Mouse (Mus musculus): ENCODE results near the gene Psmd6. TPM values are rescaled to one million over a fixed set of nuclear protein-coding genes. Genes with fewer than 3 reads are reported as not detected.

The Psmd6 gene
- 93.7 and 107 TPM in 2 replicates for polyA plus RNA-seq (2012; ENCODE audit: insufficient read depth, insufficient read length, missing spikeins)

DNA sequence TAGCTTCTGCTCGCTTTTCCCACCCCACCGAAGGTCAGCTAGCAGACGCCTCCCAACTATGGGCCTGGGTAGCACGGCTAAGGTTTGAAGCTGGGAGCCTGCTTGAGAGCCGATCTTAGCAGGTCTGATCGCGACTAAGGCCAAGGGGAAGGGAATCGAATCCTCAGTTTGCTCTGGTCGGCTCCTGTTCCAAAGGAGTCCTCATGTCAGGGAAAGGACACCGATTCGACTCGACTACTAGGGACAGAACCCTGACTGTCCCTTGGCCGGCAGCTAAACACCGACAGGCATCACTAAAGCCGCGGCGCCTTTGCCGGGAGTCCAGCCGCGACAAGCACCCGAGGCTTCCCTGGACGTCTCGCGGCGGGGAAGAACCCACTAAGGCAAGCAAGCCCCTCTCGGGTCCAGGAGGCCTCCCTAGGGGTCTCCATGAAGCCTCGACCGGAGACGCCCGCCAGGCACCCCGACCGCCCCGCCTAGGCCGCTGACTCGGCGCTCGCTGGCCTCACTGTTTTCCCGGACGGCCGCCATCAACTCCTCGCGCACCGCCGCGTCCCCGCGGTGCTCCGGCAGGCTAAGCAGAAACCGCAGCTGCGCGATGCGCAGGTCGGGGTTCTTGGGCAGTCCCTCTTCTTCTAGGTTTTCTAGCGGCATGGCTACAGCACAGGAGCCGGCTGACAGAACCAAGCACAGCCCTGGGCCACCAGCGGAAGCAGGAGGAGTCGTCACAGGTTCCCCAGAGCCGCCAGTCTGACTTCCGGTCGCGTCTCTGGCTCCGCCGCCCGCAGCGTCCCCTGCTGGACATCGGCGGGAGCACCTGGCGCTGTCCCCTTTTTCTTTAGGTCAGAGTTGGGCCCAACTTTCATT lies at the start of gene Psmd6:
Gene Psmd6 (minus strand): TSS at position 755 of the 867 bp plus-strand sequence.
- Histone ChIP-seq H3K4me1 (ENCODE audit: control insufficient read depth, insufficient read depth, insufficient read length, low read length) (peaks cover 4% of the 10 kb centered on the region), H3K27ac (replicated peaks; ENCODE audit: low read depth, low read length) (peak within 1 kb of the TSS; percentile 87), H3K4me3 (ENCODE audit: insufficient read depth, low read depth, low read length) (peak within 1 kb of the TSS; percentile 98)

DNA sequence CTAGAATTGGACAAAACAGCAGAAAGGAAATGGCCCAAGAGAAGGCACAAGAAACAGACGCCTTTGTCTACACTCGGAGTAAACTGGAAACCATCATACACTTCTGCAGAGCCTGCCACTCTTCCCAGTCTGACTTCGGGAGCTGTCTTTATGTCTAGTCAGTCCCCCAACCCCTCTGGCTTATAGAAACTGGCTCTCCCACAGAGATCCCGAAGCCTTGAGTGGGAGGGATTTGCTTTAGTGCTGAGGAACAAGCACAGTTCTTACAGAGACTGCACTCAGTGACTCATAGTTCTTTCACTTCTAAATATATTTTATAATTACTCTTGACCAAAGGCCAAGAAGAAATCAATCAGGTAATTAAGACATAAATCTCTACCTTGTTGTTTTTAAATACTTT lies 10.1 kb downstream of the Psmd6 start:
- Histone ChIP-seq H3K4me3 (ENCODE audit: insufficient read depth, low read depth, low read length) (no peak overlapping the region), H3K4me1 (ENCODE audit: control insufficient read depth, insufficient read depth, insufficient read length, low read length) (no peaks in the 10 kb centered on the region), H3K27ac (replicated peaks; ENCODE audit: low read depth, low read length) (no peak overlapping the region)

DNA sequence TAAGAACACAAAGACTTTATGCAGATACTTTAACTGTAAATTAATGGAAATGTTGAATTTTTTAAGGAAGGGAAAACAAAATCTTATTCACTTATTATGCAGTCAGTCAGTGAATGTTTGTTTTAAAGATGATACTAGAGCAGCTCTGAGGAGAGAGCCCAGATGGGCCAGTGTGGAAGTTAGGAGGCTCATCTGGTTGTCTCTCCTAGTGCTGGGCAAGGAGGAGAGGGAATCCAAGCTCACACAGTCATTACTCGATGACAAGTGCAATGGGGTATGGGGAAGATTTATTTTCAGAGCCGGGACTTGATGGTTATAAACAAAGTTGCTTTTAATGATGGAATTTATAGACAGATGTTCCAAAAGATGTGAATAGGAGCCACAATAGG lies 15.9 kb downstream of the Psmd6 start:
- H3K27ac ChIP-seq (replicated peaks; ENCODE audit: low read depth, low read length) = no peak overlapping the region
- H3K4me3 ChIP-seq (ENCODE audit: insufficient read depth, low read depth, low read length) = no peak overlapping the region
- H3K4me1 ChIP-seq (ENCODE audit: control insufficient read depth, insufficient read depth, insufficient read length, low read length) = no peaks in the 10 kb centered on the region

DNA sequence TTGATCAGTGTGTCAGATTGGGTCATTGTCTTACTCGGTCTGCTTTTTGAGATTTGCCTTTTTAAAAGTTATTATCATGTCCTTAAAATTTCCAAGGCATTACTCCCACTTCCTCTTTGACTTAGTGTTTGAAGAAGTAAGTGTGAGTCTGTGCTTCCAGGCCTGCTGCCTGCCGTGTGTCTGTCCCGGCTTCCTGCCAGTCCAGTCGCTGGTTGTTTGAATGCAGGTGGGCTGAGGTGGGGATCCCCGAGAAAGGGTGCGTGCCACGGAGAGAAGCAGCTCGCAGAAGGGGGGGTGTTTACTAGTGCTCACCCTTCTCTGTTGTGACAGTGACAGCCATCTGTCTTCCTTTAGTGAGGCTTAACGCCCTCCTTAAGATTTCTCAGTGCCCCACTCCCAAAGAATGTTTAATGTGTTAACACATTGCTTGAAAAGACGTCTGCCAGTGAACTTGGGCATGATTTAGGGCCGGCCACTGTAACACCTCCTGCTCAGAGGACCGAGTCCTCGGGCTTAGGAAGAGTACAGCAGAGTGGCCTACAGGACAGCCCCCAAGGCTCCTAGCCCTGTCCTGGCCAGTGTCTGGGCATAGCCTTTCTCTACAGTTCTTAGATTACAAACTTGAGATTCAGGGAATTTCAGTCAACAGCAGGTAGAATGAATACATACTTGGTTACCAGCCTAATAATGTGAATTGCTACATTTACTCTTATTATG lies 16.4 kb downstream of the Psmd6 start:
- H3K27ac ChIP-seq (replicated peaks; ENCODE audit: low read depth, low read length) = no peak overlapping the region
- no peaks in the 10 kb centered on the region for H3K4me1 ChIP-seq (ENCODE audit: control insufficient read depth, insufficient read depth, insufficient read length, low read length)
- H3K4me3 ChIP-seq (ENCODE audit: insufficient read depth, low read depth, low read length) = no peak overlapping the region

DNA sequence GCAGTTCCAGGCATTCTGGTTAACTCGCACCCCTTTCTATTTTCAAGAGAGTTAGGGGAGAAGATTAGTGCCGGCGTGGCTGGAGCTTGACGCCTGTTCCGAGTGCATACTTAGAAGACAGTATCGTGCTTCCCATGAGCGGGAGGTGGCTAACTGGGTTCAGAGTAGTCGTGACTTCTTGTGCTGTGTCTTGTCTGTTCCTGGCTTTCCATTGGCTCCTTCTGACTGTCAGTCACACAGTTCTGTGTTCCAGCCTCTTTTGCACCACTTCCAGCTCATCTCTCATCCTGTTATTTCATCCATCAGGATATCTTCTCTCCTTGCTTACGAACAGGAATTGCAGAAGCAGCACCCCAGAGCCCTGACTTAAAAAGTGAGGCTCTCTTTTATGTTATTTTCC lies 19.5 kb downstream of the Psmd6 start:
- H3K4me3 ChIP-seq (ENCODE audit: insufficient read depth, low read depth, low read length) = no peak overlapping the region
- H3K4me1 ChIP-seq (ENCODE audit: control insufficient read depth, insufficient read depth, insufficient read length, low read length) = no peaks in the 10 kb centered on the region
- no peak overlapping the region for H3K27ac ChIP-seq (replicated peaks; ENCODE audit: low read depth, low read length)

DNA sequence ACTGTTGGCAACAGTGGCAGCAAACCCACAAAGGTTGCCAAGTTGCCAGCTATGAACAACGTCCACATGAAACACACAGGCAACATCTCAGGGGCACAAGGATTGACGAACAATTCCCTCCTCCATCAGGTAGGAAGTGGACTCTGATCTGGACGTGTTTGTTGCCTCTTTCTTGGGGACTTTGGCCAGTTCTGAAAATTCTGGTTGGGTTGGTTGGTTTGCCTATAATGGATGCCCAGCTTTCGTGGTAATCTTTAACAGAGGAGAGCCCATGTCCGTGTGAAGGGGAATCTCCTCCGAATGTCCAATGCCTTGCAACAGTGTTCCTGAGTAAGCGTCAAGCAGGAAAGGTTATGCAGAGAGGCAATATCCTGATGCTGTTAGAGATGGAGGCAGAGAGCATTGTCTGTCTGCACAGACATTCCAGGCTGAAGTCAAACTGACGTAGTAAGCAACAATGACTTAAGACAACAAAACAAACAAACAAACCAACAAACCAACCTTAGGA lies 20.0 kb downstream of the Psmd6 start:
- Histone ChIP-seq H3K4me1 (ENCODE audit: control insufficient read depth, insufficient read depth, insufficient read length, low read length) (no peaks in the 10 kb centered on the region), H3K4me3 (ENCODE audit: insufficient read depth, low read depth, low read length) (no peak overlapping the region), H3K27ac (replicated peaks; ENCODE audit: low read depth, low read length) (no peak overlapping the region)

DNA sequence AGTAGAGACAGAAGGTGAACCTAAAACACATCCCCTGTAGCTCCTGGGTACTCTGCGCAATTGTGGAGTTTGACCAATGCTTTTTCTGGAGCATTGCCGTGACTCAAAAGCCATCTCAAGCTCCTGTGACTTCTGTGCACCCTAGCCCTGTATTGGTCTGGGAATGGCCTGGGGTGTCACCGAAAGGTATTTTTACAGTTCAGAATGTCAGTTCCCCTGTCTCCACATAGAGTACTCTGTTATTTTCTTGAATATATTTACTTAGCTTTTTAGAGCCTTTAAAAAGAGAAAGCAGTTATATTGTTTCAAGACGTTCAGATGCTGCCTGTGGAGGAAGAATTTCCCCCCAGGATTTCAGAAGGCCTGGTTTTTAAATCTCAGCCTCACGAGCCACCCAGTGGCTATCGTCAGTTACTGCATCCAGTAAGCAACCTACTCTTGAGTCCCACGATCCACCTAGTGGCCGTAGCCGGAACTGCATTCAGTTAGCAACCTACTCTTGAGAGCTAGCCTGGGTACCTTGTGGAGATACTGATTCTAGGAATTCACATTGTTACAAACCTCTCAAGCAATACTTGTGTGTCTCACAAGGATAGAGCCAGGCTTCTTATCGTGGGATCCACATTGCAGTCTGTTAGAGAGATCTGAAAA lies 22.3 kb downstream of the Psmd6 start:
- no peaks in the 10 kb centered on the region for H3K4me1 ChIP-seq (ENCODE audit: control insufficient read depth, insufficient read depth, insufficient read length, low read length)
- no peak overlapping the region for H3K4me3 ChIP-seq (ENCODE audit: insufficient read depth, low read depth, low read length)
- H3K27ac ChIP-seq (replicated peaks; ENCODE audit: low read depth, low read length) = no peak overlapping the region

DNA sequence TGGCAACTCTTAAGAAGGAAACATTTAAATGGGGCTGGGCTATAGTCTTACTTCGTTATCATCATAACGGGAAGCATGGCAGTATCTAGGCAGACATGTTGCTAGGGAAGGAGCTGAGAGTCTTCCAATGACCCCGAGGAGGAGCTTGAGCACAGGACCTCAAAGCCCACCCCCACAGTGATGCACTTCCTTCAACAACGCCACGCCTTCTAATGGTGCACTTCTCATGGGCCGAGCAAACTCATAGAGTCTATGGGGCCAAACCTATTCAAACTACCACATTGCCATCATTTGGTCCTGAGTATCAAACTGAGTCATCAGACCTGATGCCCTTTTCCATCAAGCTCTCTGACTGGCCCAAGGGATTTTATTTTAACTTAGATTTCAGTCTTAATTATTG lies 30.2 kb downstream of the Psmd6 start:
- H3K27ac ChIP-seq (replicated peaks; ENCODE audit: low read depth, low read length) = no peak overlapping the region
- H3K4me3 ChIP-seq (ENCODE audit: insufficient read depth, low read depth, low read length) = no peak overlapping the region
- no peaks in the 10 kb centered on the region for H3K4me1 ChIP-seq (ENCODE audit: control insufficient read depth, insufficient read depth, insufficient read length, low read length)

DNA sequence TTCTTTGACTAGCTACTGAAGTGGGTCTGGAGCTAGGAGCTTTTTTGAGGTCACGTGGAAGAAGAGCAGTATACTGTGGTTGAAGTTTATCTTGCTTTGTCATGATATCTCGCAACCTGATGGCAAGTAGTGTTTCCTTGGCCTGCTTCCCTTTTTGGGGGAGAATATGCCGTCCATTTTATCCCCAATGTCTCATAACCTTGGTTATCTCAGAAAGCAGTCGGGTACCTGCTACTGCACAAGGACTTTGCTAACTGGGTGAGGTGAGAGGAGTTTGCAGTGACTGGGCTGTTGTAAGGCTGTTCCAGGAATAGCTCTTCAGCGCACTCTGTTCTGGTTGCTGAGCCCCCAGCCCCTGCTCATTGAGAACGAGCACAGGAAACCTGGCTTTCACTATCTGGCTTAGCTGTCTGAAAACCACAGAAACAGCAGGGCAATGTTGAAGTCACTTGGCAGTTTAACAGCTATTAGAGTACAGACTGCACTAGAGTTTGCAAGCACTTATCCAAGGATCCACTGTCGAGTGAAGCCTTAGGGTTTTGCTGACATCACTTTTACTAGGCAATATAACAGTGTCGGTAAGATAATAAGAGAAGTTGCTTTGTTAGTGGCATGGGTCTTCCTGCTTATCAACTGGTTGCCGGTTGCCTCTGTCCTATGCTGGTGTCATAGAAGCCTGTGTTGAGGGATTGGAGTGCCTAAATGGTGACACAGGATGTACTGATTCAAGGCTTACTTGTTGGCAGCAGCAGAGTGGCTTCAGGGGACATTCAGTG lies 32.6 kb downstream of the Psmd6 start:
- Histone ChIP-seq H3K4me3 (ENCODE audit: insufficient read depth, low read depth, low read length) (no peak overlapping the region), H3K4me1 (ENCODE audit: control insufficient read depth, insufficient read depth, insufficient read length, low read length) (no peaks in the 10 kb centered on the region), H3K27ac (replicated peaks; ENCODE audit: low read depth, low read length) (no peak overlapping the region)

DNA sequence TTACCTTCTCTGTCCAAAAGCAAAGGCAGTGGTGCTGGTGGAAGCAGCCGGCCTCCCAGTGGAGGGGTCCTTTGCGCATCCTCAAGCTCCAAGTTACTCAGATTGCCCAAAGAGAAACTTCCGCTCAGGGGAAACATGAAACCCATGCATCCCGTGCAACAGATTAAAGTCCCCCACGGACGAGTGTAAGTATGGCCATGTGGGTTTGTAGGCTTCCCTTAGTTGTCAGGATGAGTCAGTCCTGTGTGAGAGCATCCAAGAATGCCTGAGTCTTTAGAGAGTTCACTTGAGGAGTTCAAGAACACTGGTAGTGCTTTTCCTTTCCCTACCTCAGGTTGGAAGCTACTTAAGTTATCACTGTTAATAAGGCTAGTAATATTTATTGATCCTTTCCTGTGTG lies 33.4 kb downstream of the Psmd6 start:
- no peak overlapping the region for H3K4me3 ChIP-seq (ENCODE audit: insufficient read depth, low read depth, low read length)
- no peak overlapping the region for H3K27ac ChIP-seq (replicated peaks; ENCODE audit: low read depth, low read length)
- no peaks in the 10 kb centered on the region for H3K4me1 ChIP-seq (ENCODE audit: control insufficient read depth, insufficient read depth, insufficient read length, low read length)

DNA sequence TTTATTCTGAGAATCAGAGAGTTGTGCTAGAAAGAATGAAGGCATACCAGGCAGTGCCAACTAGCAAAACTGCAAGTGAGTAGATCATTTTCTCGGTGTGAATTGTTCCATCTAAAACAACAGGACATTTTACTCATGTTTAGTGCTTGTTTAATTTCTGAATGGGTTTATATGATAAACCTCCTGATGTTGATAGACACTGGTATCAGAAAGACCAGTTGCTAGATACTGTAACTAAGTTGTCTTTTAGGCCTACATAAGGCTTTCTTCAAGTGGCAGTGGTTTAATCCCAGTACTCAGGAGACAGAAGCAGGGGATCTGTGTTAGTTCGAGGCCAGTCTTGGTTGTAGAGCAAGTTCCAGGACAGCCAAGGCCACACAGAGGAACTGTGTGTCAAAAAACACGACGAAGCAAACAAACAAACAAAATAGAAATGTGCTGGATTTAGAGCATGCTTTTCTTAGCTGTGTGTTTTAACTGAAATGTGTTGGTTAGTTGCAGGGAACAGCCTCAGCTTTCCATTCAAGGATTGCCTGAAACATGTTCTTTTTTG lies 34.0 kb downstream of the Psmd6 start:
- Histone ChIP-seq H3K4me1 (ENCODE audit: control insufficient read depth, insufficient read depth, insufficient read length, low read length) (no peaks in the 10 kb centered on the region), H3K4me3 (ENCODE audit: insufficient read depth, low read depth, low read length) (no peak overlapping the region), H3K27ac (replicated peaks; ENCODE audit: low read depth, low read length) (no peak overlapping the region; the same call in 1 of the 2 replicates)

DNA sequence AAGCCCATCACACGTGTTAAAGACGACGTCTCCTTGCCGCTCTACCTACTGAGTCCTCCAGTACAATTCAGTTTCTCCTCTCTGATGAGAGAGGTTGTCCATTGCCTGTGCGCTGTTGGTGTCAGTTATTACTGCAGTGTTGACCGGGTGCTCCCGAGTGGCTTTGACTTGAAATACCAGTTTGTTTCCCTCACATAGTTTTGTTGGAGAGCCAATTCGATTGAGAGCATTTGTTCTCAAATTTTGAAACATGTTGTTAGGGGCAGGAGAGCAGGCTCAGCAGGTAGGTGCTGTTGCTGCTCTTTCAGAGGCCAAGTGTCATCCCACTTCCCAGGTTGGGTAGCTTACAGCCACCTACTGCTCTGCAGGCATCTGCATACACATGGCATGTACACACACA lies 37.0 kb downstream of the Psmd6 start:
- H3K4me3 ChIP-seq (ENCODE audit: insufficient read depth, low read depth, low read length) = no peak overlapping the region
- H3K27ac ChIP-seq (replicated peaks; ENCODE audit: low read depth, low read length) = no peak overlapping the region
- H3K4me1 ChIP-seq (ENCODE audit: control insufficient read depth, insufficient read depth, insufficient read length, low read length) = no peaks in the 10 kb centered on the region

DNA sequence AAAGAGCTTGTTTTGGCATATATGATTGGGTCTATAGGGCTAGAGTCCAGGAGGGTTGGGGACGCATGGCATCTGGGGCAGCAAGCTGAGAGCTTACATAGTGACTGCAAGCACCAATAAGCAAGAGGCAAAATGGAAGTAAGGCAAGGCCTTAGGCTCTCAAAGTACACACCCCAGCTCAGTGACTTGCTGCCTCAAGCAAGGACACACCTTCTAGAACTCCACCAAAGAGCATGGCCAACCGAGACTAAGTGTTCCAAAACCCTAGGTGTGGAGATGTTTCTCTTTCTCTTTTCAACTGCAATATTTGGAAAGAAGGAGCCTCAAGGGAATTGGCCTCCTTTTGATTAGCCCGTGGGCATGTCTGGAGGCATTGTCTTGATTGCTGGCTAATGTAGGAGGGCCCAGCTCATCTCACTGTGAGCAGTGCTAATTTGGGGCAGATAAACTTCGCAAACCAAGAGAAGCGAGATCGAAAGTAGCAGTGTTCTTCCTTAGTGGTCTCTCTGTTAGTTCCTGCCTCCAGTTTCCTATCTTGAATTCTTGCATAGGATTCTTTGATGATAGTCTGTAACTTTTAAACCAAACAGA lies 40.1 kb downstream of the Psmd6 start:
- Histone ChIP-seq H3K27ac (replicated peaks; ENCODE audit: low read depth, low read length) (no peak overlapping the region), H3K4me1 (ENCODE audit: control insufficient read depth, insufficient read depth, insufficient read length, low read length) (no peaks in the 10 kb centered on the region), H3K4me3 (ENCODE audit: insufficient read depth, low read depth, low read length) (no peak overlapping the region)

DNA sequence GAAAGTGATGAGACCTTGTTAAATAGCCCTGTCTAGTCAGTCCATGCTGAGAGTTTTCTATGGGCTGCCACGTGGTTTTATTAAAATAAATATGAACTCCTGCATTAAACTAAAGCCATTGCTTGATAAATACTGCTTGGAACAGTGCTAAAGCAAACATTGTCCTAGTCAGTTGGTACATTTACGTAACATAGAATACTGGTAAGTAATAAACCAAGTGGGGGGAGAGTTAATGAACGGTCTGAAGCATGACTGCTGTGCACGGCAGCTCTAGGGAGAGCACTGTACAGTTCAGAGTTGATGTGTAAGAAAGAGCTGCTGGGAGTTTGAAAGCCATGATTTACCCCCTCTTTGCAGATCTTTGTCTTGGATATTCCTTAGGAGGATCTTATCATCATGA lies 49.3 kb downstream of the Psmd6 start:
- H3K4me3 ChIP-seq (ENCODE audit: insufficient read depth, low read depth, low read length) = no peak overlapping the region
- H3K4me1 ChIP-seq (ENCODE audit: control insufficient read depth, insufficient read depth, insufficient read length, low read length) = no peaks in the 10 kb centered on the region; the same call in 1 of the 2 replicates
- no peak overlapping the region for H3K27ac ChIP-seq (replicated peaks; ENCODE audit: low read depth, low read length)

Data from brown adipose tissue, adult 24 weeks (tissue).